Mouse (Mus musculus) cortical plate, adult 2 months (tissue): ENCODE data around the gene Plppr3. TPM values are rescaled to one million over a fixed set of nuclear protein-coding genes. Genes with fewer than 3 reads are reported as not detected.

Experiments used
- H3K27ac ChIP-seq: fragments of 200-500 bp; 2 replicates; pipeline ENCODE4 v1.5.1; 2012; ENCODE audit warnings: low read length, control low read depth, inconsistent platforms; ENCODE audit not compliant: insufficient read depth
- H3K4me1 ChIP-seq: fragments of 200-500 bp; 2 replicates; pipeline ENCODE4 v1.6.1; 2011; ENCODE audit warnings: low read length; ENCODE audit not compliant: control insufficient read depth, insufficient read depth
- H3K4me3 ChIP-seq: fragments of 200-500 bp; 2 replicates; pipeline ENCODE4 v1.5.1; 2011; ENCODE audit warnings: mild to moderate bottlenecking, low read length, control low read depth; ENCODE audit not compliant: insufficient read depth
- CTCF ChIP-seq: fragments of 200-500 bp; IDR thresholded peaks from 2 replicates; pipeline ENCODE4 v1.5.1; 2011; ENCODE audit warnings: mild to moderate bottlenecking, control low read depth, low read length; ENCODE audit not compliant: insufficient read depth; ENCODE audit errors: extremely low read depth
- POLR2A ChIP-seq: fragments of 200-500 bp; IDR thresholded peaks from 2 replicates; pipeline ENCODE4 v1.6.1; 2011; ENCODE audit warnings: mild to moderate bottlenecking, low read length, control low read depth; ENCODE audit not compliant: insufficient read depth; ENCODE audit errors: extremely low read depth
- polyA plus RNA-seq: library from polyadenylated mRNA; depleted of rRNA; stranded (reverse); fragments of >200 nt; gene quantifications from 2 replicates; pipeline ENCODE4 v1.2.3, GENCODE M21; 2012; rRNA removed

The Plppr3 gene
- polyA plus RNA-seq: 79.9 and 80.5 TPM in 2 replicates

- H3K4me3 ChIP-seq: peak within 1 kb of the TSS; percentile 86
- peak within 1 kb of the TSS; percentile 55 for H3K27ac ChIP-seq
Observed at GRCm38 (mm10) chr10:79874290-79874862, at the start of gene Plppr3, which contains the start of gene Prtn3. Gene Plppr3 (minus strand): TSS chr10:79874634. Gene Prtn3 (plus strand): TSS chr10:79874476.

GRCm38 (mm10) chr10:79921572-79921971, 47.1 kb upstream of the Plppr3 start:
- TF ChIP-seq POLR2A: no peak
- TF ChIP-seq CTCF: no peak
- H3K27ac ChIP-seq: no peak overlapping the region
- H3K4me3 ChIP-seq: peak overlapping the region; percentile 13; the same call in 1 of the 2 replicates
- H3K4me1 ChIP-seq: 0 out of 2 replicates have a peak, but pooled peaks cover 1% of the 10 kb centered on the region

More at GRCm38 (mm10) chr10:79874290-79874862, at the start of gene Plppr3, which contains the start of gene Prtn3:
- no peaks in the 10 kb centered on the region for H3K4me1 ChIP-seq
- TF ChIP-seq POLR2A (no peak), CTCF (no peak)

- 0 out of 2 replicates have a peak, but pooled peaks cover 1% of the 10 kb centered on the region for H3K4me1 ChIP-seq
- TF ChIP-seq POLR2A: no peak
- TF ChIP-seq CTCF: no peak
Observed at GRCm38 (mm10) chr10:79920958-79921535, 46.6 kb upstream of the Plppr3 start, which contains the start of gene R3hdm4. Gene R3hdm4 (minus strand): TSS chr10:79921208.

GRCm38 (mm10) chr10:79920056-79920890, 45.8 kb upstream of the Plppr3 start:
- Histone ChIP-seq H3K4me1 (peaks cover 4% of the 10 kb centered on the region), H3K4me3 (no peak overlapping the region; the same call in 1 of the 2 replicates), H3K27ac (no peak overlapping the region)
- TF ChIP-seq CTCF (no peak), POLR2A (no peak)

More at GRCm38 (mm10) chr10:79920958-79921535, 46.6 kb upstream of the Plppr3 start, which contains the start of gene R3hdm4:
- Histone ChIP-seq H3K4me3 (peak within 1 kb of the TSS; percentile 13), H3K27ac (no peak within 1 kb of the TSS)

GRCm38 (mm10) chr10:79919251-79919849, 44.9 kb upstream of the Plppr3 start:
- Histone ChIP-seq H3K4me1 (peaks cover 5% of the 10 kb centered on the region), H3K27ac (no peak overlapping the region), H3K4me3 (peak overlapping the region; percentile 29; the same call in 1 of the 2 replicates)
- TF ChIP-seq CTCF (no peak), POLR2A (no peak)

GRCm38 (mm10) chr10:79918231-79919078, 44.0 kb upstream of the Plppr3 start:
- H3K4me1 ChIP-seq: peaks cover 5% of the 10 kb centered on the region
- no peak overlapping the region for H3K27ac ChIP-seq
- no peak for TF ChIP-seq CTCF
- no peak for TF ChIP-seq POLR2A
- H3K4me3 ChIP-seq: peak overlapping the region; percentile 29

- H3K4me3 ChIP-seq: peak overlapping the region; percentile 95
- TF ChIP-seq POLR2A (no peak), CTCF (no peak)
- H3K27ac ChIP-seq: no peak overlapping the region
- H3K4me1 ChIP-seq: peaks cover 5% of the 10 kb centered on the region
Observed at GRCm38 (mm10) chr10:79917532-79918100, 43.2 kb upstream of the Plppr3 start.
